Mouse (Mus musculus) urinary bladder, postnatal 0 days (tissue): ENCODE data around the gene Gm8127. TPM values are rescaled to one million over a fixed set of nuclear protein-coding genes. Genes with fewer than 3 reads are reported as not detected.

Source experiments
- polyA plus RNA-seq: library from polyadenylated mRNA; unstranded; fragments of >200 nt; fragmentation: Nextera tagmentation; extraction: Ambion mirVana; gene quantifications from 2 replicates; pipeline ENCODE4 v1.2.1, GENCODE M21; 2015

Gm8127 gene
- polyA plus RNA-seq: not detected in 2 replicates

GRCm38 (mm10) chr14:43293503-43293902 lies at the start of gene Gm8127:
Gm8127 (minus strand) TSS chr14:43293832.

GRCm38 (mm10) chr14:43274986-43275511 lies 18.6 kb downstream of the Gm8127 start, which contains the start of gene Gm9732:
Gm9732 (plus strand) TSS chr14:43275036.

GRCm38 (mm10) chr14:43258349-43258748 lies 35.3 kb downstream of the Gm8127 start, which contains the start of gene Gm8126:
Gm8126 (plus strand) TSS chr14:43258649.

Other genes with a start within 250 kb of the Gm8127 start
- not detected in 2 replicates for gene Gm8094, start 217.2 kb downstream of the Gm8127 start, polyA plus RNA-seq
- gene Gm8104, start 193.2 kb downstream of the Gm8127 start, polyA plus RNA-seq: not detected in 2 replicates
- gene Gm7233, start 114.0 kb downstream of the Gm8127 start, polyA plus RNA-seq: not detected in 2 replicates
- not detected in 2 replicates for gene Gm8122, start 58.5 kb downstream of the Gm8127 start, polyA plus RNA-seq
- not detected in 2 replicates for gene Gm8126, start 35.2 kb downstream of the Gm8127 start, polyA plus RNA-seq
- gene Gm9732, start 18.8 kb downstream of the Gm8127 start, polyA plus RNA-seq: not detected in 2 replicates
- not detected in 2 replicates for gene 1700001F09Rik, start 54.0 kb upstream of the Gm8127 start, polyA plus RNA-seq
- not detected in 2 replicates for gene Gm8138, start 122.5 kb upstream of the Gm8127 start, polyA plus RNA-seq
- not detected in 2 replicates for gene Gm5799, start 249.7 kb upstream of the Gm8127 start, polyA plus RNA-seq